Mouse (Mus musculus) forebrain, embryonic 14.5 days (tissue): ENCODE measurements around the gene Hnrnpa3. TPM values are rescaled to one million over a fixed set of nuclear protein-coding genes. Genes with fewer than 3 reads are reported as not detected.

Experiments used
- ATAC-seq: fragments of 200-750 bp; cut with Nextera tagmentation; 2 replicates; pipeline ENCODE4 v1.8.0; 2017; ENCODE audit warnings: mild to moderate bottlenecking, moderate library complexity
- DNase-seq: peaks from one replicate; pipeline ENCODE4 v3.0.0-alpha.2; 2015; ENCODE audit warnings: low spot score
- H3K27ac ChIP-seq: fragments of 300-500 bp; sonication (generic); 2 replicates; pipeline ENCODE4 v1.5.1; 2014; ENCODE audit warnings: low read depth, mild to moderate bottlenecking, control low read depth, low read length, moderate library complexity
- H3K27me3 ChIP-seq: fragments of 300-500 bp; sonication (generic); replicated peaks from 2 replicates; pipeline ENCODE4 v1.6.1; 2014; ENCODE audit warnings: low read length, control low read depth, mixed read lengths; ENCODE audit not compliant: control insufficient read depth, insufficient read depth
- H3K36me3 ChIP-seq: fragments of 300-500 bp; sonication (generic); 2 replicates; pipeline ENCODE4 v1.6.1; 2014; ENCODE audit warnings: low read length, control low read depth; ENCODE audit not compliant: control insufficient read depth, insufficient read depth
- H3K4me1 ChIP-seq: fragments of 300-500 bp; sonication (generic); 2 replicates; pipeline ENCODE4 v1.6.1; 2014; ENCODE audit warnings: antibody characterized with exemption, low read length, control low read depth; ENCODE audit not compliant: control insufficient read depth, insufficient read depth
- H3K4me2 ChIP-seq: fragments of 300-500 bp; sonication (generic); 2 replicates; pipeline ENCODE4 v1.6.1; 2014; ENCODE audit warnings: mild to moderate bottlenecking, control low read depth, low read length
- H3K4me3 ChIP-seq: fragments of 300-500 bp; sonication (generic); 2 replicates; pipeline ENCODE4 v1.5.1; 2014; ENCODE audit warnings: low read depth, low read length, control low read depth
- H3K9ac ChIP-seq: fragments of 300-500 bp; sonication (generic); 2 replicates; pipeline ENCODE4 v1.6.1; 2014; ENCODE audit warnings: mild to moderate bottlenecking, low read length, control low read depth, moderate library complexity
- H3K9me3 ChIP-seq: fragments of 300-500 bp; sonication (generic); replicated peaks from 2 replicates; pipeline ENCODE4 v1.6.1; 2016; ENCODE audit warnings: low read length, control low read depth, mixed read lengths; ENCODE audit not compliant: control insufficient read depth
- WGBS: fragments of 180-500 bp; shearing (Covaris S2); extraction: QIAGEN DNeasy Blood & Tissue Kit; methylation state at CpG from one replicate; pipeline ENCODE4 v1.1.7; 2014; 5-methylcytosine and 5-hydroxymethylcytosine counted together
- polyA plus RNA-seq: library from polyadenylated mRNA; unstranded; fragments of >200 nt; fragmentation: Nextera tagmentation; extraction: Ambion mirVana; gene quantifications from 2 replicates; pipeline ENCODE4 v1.2.1, GENCODE M21; 2014

Gene Hnrnpa3
- polyA plus RNA-seq, 1 experiment from 2014 or later: 209 TPM

DNA sequence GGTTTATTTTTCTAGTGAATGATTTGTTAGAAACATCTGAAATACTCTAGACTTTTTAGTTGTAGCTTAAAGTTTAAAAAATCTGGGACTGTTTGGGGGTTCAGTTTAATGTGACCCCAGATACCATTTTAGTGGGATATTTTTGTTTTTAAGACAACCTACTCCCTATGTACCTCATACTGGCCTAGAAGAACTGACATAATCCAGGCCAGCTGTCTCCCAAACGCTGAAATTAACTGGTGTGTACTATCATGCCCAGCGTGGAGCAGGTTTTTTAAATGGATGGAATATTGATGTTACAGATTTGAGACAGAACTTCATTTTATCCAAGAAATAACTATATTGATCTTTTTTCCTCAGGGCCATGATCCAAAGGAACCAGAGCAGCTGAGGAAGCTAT, 2.0 kb downstream of the Hnrnpa3 start:
- Histone ChIP-seq H3K9ac (peak overlapping the region; percentile 97; the same call in 1 of the 2 replicates), H3K27ac (no peak overlapping the region), H3K27me3 (no peaks in the 10 kb centered on the region), H3K4me2 (peak overlapping the region; percentile 88), H3K9me3 (no peaks in the 10 kb centered on the region), H3K36me3 (peaks cover 30% of the 10 kb centered on the region), H3K4me3 (peak overlapping the region; percentile 93), H3K4me1 (peaks cover 14% of the 10 kb centered on the region)
- ATAC-seq (no peak), DNase-seq (no peak)
- 47% methylated on average over 2 of the region's 2 CpGs for WGBS

DNA sequence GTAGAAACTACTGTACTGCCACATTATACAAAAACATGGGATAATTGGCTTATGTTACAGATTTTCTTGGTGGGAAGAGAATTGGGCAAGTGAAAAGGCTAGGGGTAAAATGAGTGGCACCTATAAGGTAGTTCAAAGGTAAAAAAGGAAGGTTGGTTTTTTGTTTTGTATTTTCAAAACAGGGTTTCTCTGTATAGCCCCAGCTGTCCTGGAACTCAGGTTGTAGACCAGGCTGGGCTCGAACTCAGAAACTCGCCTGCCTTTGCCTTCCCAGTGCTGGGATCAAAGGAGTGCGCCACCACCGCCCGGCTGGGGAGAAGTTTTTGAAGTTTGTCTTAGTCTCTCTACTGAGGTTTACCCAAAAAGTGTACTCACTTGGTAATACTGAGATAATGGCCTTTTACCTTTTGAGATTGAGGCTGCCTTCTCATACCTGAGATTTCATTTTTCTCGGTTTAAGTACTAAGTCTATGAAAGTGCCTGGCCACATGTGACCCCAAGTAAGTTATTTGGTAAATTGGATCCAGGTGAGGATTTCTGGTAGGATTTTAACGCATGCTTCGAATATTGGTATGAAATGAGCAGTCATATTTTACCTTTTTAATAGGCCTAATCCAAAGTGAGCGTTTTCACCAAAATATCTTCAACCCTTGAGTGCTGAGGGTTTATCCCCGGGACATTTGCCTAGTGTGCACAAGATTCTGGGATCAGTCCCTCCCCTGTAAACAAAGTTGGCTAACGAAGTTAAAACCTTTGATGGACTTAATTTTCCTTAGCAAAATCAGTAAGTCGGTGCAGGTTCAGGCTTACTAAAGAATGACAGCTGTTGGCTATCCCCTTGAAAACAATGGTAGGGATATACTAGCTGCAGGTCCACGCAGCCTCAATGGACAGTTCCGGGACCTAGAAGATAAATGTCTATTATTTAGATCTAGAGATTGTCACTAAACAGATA, 10.7 kb downstream of the Hnrnpa3 start:
- Histone ChIP-seq H3K9ac (no peak overlapping the region), H3K27ac (no peak overlapping the region), H3K4me1 (no peaks in the 10 kb centered on the region), H3K27me3 (no peaks in the 10 kb centered on the region), H3K9me3 (no peaks in the 10 kb centered on the region), H3K4me2 (no peak overlapping the region), H3K4me3 (no peak overlapping the region), H3K36me3 (peaks cover 5% of the 10 kb centered on the region)
- ATAC-seq: 0 out of 2 replicates have a peak, but pooled peaks have one; percentile 22
- 38% methylated on average over 14 of the region's 14 CpGs for WGBS
- no peak for DNase-seq

DNA sequence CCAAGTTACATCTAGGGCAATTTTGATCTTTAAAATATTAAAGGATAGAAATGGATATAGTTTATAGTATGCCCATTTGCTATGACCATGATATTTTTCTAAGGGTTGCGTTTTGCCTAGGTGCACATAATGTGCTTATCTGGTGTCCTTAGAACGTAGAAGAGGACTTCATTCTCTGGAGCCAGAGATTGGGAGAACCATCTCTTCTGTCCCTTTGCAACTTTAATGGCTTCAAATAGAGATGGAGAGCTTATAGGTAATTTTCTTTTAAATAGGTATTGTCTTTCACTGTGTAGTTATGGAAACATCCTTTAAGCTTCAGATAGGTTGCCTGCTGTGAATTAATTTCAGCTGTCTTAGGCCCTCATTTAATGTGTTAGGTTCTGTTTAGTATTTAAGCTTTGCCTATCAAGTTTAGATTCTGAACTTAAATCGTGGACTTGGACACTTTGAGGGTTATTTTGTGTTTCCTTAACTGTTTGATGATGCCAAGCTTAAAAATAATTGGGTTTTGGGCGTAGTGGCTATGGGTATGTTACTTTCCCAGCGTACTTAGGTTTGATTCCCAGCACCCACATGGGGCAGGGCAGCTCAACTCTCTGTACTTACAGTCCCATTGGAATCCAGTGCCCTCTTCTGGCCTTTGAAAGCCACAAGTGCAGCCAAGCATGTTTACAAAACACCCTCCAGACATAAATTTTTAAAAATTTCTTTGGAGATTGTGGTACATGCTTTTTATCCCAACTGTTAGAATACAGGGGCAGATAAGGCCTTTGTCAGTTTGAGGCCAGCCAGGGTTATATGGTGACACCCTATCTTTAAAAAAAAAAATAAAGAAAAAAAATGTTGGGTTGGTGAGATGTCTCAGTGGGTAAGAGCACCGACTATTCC, 11.6 kb downstream of the Hnrnpa3 start:
- Histone ChIP-seq H3K9ac (no peak overlapping the region), H3K27ac (no peak overlapping the region), H3K4me3 (no peak overlapping the region), H3K27me3 (no peaks in the 10 kb centered on the region), H3K4me2 (no peak overlapping the region), H3K36me3 (no peaks in the 10 kb centered on the region), H3K9me3 (no peaks in the 10 kb centered on the region), H3K4me1 (no peaks in the 10 kb centered on the region)
- DNase-seq (no peak), ATAC-seq (0 out of 2 replicates have a peak, but pooled peaks have one; percentile 12)
- 85% methylated on average over 6 of the region's 6 CpGs for WGBS

DNA sequence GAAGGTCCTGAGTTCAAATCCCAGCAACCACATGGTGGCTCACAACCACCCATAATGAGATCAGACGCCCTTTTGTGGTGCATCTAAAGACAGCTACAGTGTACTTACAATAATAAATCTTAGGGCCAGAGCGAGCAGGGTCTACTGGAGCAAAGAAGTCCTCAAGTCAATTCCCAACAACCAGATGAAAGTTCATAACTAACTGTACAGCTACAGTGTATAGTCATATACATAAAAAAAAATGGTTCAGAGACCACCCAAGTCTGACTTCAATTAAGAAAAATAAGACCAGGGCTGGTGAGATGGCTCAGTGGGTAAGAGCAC, 12.2 kb downstream of the Hnrnpa3 start:
- peaks cover 6% of the 10 kb centered on the region for H3K36me3 ChIP-seq
- no peak overlapping the region for H3K9ac ChIP-seq
- no peak for DNase-seq
- no peak overlapping the region for H3K27ac ChIP-seq
- 84% methylated on average over 2 of the region's 2 CpGs for WGBS
- H3K4me1 ChIP-seq: no peaks in the 10 kb centered on the region
- H3K4me2 ChIP-seq: no peak overlapping the region
- no peaks in the 10 kb centered on the region for H3K27me3 ChIP-seq
- no peak overlapping the region for H3K4me3 ChIP-seq
- ATAC-seq: no peak
- no peaks in the 10 kb centered on the region for H3K9me3 ChIP-seq

DNA sequence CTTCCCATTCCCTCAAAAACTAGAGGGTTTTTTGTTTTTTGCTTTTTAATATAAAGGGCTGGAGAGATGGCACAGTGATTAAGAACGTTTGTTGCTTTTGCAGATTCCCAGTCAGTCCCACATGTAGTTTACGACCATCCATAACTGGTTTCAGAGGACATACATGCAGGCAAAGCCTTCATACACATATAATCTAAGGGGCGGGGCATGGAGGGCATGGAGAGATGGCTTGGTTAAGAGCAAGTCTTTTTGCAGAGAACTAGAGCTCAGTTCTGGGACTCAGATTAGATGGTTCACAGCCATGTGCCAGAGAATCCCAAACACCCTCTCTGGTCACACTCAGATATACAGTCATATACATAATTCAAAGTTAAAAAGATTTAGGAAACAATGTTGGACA, 13.5 kb downstream of the Hnrnpa3 start:
- 83% methylated on average over 3 of the region's 3 CpGs for WGBS
- H3K9ac ChIP-seq: no peak overlapping the region
- DNase-seq: no peak
- H3K27ac ChIP-seq: no peak overlapping the region
- H3K4me3 ChIP-seq: no peak overlapping the region
- no peaks in the 10 kb centered on the region for H3K4me1 ChIP-seq
- no peak for ATAC-seq
- H3K27me3 ChIP-seq: no peaks in the 10 kb centered on the region
- H3K9me3 ChIP-seq: no peaks in the 10 kb centered on the region
- H3K4me2 ChIP-seq: no peak overlapping the region
- peaks cover 16% of the 10 kb centered on the region for H3K36me3 ChIP-seq

DNA sequence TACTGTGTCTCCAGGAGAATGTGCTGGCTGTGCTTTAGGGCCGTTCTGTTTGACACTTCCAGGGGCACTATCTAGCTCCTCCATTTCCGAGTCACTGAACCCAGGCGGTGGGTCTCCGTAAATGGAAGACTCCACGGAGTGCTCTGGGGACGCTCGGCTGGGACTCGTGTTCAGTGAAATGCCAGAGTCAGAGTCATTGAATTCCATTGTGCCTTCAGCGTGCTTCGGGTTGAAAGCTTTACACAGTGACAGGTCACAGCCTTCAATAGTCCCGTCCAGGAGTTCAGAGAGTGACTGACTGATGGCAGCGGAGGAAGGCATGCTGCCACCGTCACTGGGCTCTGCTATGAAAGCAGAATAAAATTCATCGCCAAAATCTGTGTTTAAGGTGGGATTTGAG, 17.5 kb downstream of the Hnrnpa3 start:
- no peak overlapping the region for H3K4me2 ChIP-seq
- H3K9ac ChIP-seq: no peak overlapping the region
- no peaks in the 10 kb centered on the region for H3K4me1 ChIP-seq
- no peak for DNase-seq
- ATAC-seq: no peak
- H3K27me3 ChIP-seq: no peaks in the 10 kb centered on the region
- no peak overlapping the region for H3K4me3 ChIP-seq
- H3K27ac ChIP-seq: no peak overlapping the region
- no peaks in the 10 kb centered on the region for H3K9me3 ChIP-seq
- WGBS: 85% methylated on average over 14 of the region's 14 CpGs
- H3K36me3 ChIP-seq: peaks cover 24% of the 10 kb centered on the region

DNA sequence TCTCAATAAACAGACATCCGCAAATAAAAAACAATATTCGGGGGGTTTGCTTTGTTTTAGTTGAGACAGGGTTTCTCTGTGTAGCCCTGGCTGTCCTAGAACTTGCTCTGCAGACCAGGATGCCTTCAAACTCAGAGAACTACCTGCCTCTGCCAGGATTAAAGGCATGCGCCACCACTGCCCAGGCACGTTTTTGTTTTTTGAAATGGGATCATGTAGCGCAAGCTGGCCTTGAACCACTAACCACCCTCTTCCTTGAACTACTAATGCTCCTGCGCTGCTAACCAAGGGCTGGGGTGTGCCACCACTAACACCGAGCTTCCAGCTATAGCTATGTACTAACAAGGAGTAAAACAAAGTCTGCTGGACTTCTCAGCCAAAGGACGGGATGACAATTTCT, 20.9 kb downstream of the Hnrnpa3 start:
- H3K27me3 ChIP-seq: no peaks in the 10 kb centered on the region

DNA sequence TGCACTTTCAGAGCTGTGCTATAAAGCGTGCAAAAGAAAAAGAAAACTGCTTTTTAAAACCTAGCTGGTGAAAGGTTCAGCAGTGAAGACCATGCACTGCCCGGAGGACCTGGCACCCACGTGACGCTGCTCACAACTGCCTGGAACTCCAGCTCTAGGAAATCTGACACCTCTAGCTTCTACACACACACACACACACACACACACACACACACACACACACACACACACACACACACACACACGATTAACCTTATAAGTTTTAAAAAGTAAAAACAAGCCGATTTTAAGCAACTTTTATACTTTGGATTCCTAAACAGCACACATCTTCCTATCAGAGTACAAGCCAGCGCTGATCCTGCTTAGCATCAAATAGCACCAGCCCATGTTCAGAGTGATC, 22.4 kb downstream of the Hnrnpa3 start:
- Histone ChIP-seq H3K9ac (no peak overlapping the region), H3K27ac (no peak overlapping the region), H3K4me1 (no peaks in the 10 kb centered on the region), H3K4me3 (no peak overlapping the region), H3K36me3 (peaks cover 17% of the 10 kb centered on the region), H3K9me3 (no peaks in the 10 kb centered on the region), H3K27me3 (no peaks in the 10 kb centered on the region), H3K4me2 (no peak overlapping the region)
- 70% methylated on average over 7 of the region's 7 CpGs for WGBS
- no peak for ATAC-seq
- DNase-seq: no peak

More for the DNA sequence above, 20.9 kb downstream of the Hnrnpa3 start:
- DNase-seq: no peak
- Histone ChIP-seq H3K36me3 (peaks cover 24% of the 10 kb centered on the region), H3K4me2 (no peak overlapping the region), H3K27ac (no peak overlapping the region), H3K4me1 (no peaks in the 10 kb centered on the region), H3K9me3 (no peaks in the 10 kb centered on the region), H3K4me3 (no peak overlapping the region), H3K9ac (no peak overlapping the region)
- WGBS: 89% methylated on average over 8 of the region's 8 CpGs
- ATAC-seq: no peak
